Mouse (Mus musculus) small intestine, adult 2 months (tissue): ENCODE data around the gene Abi3.

Experiments
- CTCF ChIP-seq: fragments of 200-500 bp; IDR thresholded peaks from 2 replicates; pipeline ENCODE4 v1.5.1; 2012; ENCODE audit warnings: low read depth, mild to moderate bottlenecking, control low read depth, inconsistent platforms, low read length, moderate library complexity, mixed read lengths; ENCODE audit not compliant: insufficient replicate concordance, insufficient read length; ENCODE audit errors: extremely low read depth
- POLR2A ChIP-seq: fragments of 200-500 bp; IDR thresholded peaks from 2 replicates; pipeline ENCODE4 v1.6.1; 2012; ENCODE audit warnings: low read depth, mild to moderate bottlenecking, control low read depth, inconsistent platforms, low read length, moderate library complexity

GRCm38 (mm10) chr11:95834143-95834667 lies 8.1 kb downstream of the Abi3 start:
- no peak for TF ChIP-seq CTCF
- no peak; the same call in 1 of the 2 replicates for TF ChIP-seq POLR2A
